Mouse (Mus musculus) yolk sac, embryonic 10.5 days (tissue): ENCODE results near the gene Cldn3.

ENCODE experiments used
- DNase-seq: peaks from one replicate; pipeline ENCODE4 v3.0.0-alpha.2; 2017; ENCODE audit warnings: low spot score

Cldn3 gene

GRCm38 (mm10) chr5:135002151-135002550 is 16.1 kb downstream of the Cldn3 start:
- no peak for DNase-seq

- no peak for DNase-seq
Measured at GRCm38 (mm10) chr5:135007802-135008571, 22.0 kb downstream of the Cldn3 start.

- peak; percentile 100 for DNase-seq
Measured at GRCm38 (mm10) chr5:135008671-135009589, 22.9 kb downstream of the Cldn3 start, which contains the start of gene Abhd11. TSS of gene Abhd11 (plus strand) at chr5:135009152.

GRCm38 (mm10) chr5:135009590-135010319 is 23.7 kb downstream of the Cldn3 start:
- peak; percentile 96 for DNase-seq

- no peak for DNase-seq
Measured at GRCm38 (mm10) chr5:135010320-135010709, 24.3 kb downstream of the Cldn3 start.

- no peak for DNase-seq
Measured at GRCm38 (mm10) chr5:135010841-135011743, 25.1 kb downstream of the Cldn3 start.

- no peak for DNase-seq
Measured at GRCm38 (mm10) chr5:135011809-135012613, 26.0 kb downstream of the Cldn3 start.

- peak; percentile 72 for DNase-seq
Measured at GRCm38 (mm10) chr5:135012671-135013441, 26.8 kb downstream of the Cldn3 start.

- DNase-seq, result peak; percentile 73
Measured at GRCm38 (mm10) chr5:135015497-135015896, 29.5 kb downstream of the Cldn3 start.

- DNase-seq, result no peak
Measured at GRCm38 (mm10) chr5:135016224-135016759, 30.3 kb downstream of the Cldn3 start.

- no peak for DNase-seq
Measured at GRCm38 (mm10) chr5:135021814-135022213, 35.8 kb downstream of the Cldn3 start.

- peak; percentile 91 for DNase-seq
Measured at GRCm38 (mm10) chr5:135023344-135024173, 37.5 kb downstream of the Cldn3 start, which contains the start of gene Stx1a. TSS of gene Stx1a (plus strand) at chr5:135023482.

GRCm38 (mm10) chr5:135024665-135025224 is 38.7 kb downstream of the Cldn3 start:
- DNase-seq, result no peak

GRCm38 (mm10) chr5:135025899-135026298 is 39.9 kb downstream of the Cldn3 start:
- DNase-seq, result no peak

GRCm38 (mm10) chr5:135029007-135029854 is 43.2 kb downstream of the Cldn3 start:
- DNase-seq, result peak; percentile 86

GRCm38 (mm10) chr5:135032581-135032980 is 46.6 kb downstream of the Cldn3 start:
- DNase-seq, result peak; percentile 33

- no peak for DNase-seq
Measured at GRCm38 (mm10) chr5:135034593-135034992, 48.6 kb downstream of the Cldn3 start.
